Mouse (Mus musculus): ENCODE data around the gene Gmds.
A peak's percentile ranks its signal among the peaks of the same experiment; 100 is the strongest.

Gene Gmds

DNA sequence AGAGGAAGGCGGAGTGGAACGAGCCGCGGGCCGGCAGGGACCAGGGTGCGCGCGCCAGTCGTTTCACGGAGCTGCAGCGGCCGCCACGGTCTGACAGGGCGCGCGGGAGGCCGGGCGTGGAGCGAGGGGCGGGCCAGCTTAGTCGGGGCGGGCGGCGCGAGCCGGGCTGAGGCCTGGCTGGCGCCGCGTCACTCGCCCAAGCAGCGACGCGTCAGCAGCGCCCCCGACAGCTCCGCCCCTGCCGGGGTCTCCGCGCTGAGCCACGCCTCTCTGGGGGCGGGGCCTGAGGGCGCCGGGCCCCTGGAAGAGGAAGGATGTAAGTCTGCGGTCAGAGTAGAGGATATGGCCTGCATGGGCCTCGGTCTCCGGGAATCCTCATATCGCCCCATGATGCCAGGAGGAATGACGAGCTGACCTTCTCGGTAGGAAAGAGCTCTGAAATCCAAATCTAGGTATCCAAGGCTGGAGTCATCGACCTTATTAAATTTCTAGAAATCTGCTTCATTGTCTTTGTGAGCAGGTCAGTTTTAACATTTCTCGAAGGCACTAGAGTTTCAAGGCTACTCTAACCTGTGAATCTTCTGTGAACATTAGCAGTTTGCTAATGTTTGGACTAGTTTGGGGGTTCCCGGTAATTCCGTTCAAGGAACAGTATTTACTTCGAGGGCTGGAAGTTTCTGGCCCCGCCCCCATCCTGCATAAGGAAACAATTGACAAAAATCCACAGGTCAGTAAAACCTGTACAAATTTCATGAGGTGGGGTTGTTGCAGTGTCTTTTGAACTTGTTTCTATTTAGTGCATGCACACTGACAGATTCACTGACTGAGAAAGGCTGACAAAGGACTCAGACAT is at the start of gene Gmds:
Gmds (minus strand) TSS at position 228 of the 853 bp plus-strand sequence.
- DNase-seq, result peak; percentile 95

DNA sequence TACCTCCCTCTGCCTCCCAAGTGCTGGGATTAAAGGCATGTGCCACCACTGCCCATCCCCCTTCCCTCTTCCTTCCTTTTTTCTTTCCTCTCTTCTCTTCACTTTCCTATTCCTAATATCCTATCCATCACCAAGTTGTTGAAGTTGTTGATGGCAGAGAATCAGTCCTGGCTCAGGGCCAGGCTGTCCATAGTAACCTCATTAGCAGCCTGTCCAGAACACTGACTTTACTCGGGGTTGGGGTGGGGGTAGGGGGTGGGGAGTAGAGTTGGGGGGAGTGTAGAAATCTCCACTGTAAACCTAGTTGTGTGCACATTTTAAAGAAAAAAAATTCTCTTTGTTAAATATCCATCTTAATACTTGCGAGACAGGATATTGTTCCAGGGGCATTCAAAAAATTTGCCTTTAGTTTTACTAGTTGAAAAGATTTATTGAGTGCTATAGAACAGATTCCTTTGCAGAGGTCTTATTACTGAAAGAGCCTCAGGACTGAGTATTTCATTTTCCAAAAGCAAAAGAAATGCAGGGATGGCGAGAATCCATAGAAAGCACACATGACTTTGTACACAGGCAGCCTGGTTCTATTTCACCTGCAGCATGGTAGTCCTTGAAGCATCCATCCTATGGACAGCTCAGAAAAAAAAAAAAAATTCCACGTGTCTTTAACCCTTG is 47.0 kb upstream of the Gmds start:
- no peak for DNase-seq

DNA sequence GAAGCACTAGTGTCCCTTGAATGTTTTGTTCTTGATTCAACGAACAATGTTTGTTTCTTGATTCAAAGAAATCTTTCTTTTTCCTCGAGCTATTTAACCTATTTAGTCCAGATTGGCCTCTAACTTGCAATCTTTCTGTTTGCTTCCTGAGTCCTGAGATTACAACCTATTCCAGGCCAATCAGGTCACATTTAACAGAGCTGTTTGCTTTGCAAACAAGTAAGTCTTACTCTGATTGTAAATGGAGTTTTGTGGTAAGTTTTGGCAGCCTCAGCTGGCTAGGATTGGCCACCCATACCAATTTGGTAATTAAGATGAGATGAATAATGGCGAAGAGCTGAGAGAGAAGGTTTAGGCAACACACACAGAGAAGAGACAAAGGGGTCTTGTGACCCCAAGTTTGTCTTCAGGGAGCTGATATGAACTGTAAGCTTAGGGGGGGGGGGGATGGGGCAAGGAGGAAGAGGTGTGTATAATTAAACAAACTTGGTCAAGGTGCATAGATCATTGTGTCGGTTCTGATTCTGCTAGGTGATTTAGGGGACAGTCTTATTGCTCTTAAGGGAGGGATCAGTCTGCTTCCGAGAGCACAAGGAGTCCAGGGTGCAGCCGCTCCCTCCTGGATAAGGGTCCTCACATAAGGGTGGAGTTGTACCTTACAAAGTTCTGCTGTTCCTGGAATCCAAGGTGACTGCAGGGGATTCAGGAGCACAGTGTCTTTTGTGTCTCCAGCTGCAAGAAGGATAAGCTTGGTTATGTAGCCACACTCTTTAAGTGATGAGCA is 43.9 kb upstream of the Gmds start:
- no peak for DNase-seq

DNA sequence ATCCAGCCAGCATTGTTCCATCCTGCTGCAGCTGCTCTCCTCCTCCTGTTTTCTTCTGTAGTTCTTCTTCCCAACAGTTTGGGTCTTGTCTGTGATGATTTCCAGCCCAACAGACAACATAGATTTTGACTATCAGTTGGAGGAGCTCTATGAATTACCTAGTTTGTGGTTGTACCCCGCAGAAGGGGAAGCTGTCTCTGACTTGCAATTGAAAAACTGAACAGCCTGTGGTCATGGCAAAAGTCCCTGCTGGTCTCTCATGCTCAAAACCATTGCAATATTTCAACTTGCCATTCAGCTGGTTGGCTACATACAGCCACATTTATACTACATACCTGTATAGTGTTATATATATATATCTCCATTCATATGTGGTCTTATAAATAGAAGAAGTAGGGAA is 40.1 kb upstream of the Gmds start:
- no peak for DNase-seq

DNA sequence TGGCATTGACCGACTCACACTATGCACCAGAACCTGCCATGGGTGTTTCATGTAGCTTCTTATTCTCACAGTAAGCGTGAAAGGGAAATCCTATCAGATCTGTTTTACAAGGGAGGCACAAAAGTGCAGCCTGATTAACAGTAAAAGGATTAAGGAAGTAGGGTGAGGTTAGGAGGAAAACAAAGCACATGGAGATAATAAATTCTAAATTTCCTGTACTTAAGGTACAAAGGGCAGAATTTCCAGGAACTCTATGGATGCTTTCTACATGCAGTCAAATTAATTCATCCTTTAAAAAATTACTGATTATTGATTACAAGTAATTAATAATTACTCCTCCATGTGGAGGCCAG is 34.0 kb upstream of the Gmds start:
- DNase-seq, result no peak

- DNase-seq, result no peak
Observed at GRCm38 (mm10) chr13:32371874-32372530, 33.5 kb upstream of the Gmds start.

DNA sequence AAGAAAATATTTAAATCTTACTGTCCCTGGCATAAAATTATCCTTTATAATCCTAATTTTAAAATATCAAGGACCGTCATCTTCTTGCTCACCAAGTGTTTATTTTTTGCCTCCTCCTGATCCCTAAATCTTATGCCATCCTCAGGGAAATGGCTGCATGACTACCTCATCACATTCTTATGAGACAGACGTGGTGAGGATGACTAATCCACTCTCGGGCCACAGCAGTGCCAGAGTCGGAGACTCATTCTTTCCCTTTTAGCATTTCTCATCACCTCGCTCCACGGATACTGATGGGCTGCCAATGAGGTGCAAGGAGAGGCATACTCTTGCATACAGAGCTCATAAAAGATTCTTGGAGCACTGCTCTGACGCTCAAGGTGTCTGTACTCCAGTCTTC is 32.2 kb upstream of the Gmds start:
- no peak for DNase-seq

- DNase-seq, result no peak
Observed at GRCm38 (mm10) chr13:32370135-32370534, 31.6 kb upstream of the Gmds start.

DNA sequence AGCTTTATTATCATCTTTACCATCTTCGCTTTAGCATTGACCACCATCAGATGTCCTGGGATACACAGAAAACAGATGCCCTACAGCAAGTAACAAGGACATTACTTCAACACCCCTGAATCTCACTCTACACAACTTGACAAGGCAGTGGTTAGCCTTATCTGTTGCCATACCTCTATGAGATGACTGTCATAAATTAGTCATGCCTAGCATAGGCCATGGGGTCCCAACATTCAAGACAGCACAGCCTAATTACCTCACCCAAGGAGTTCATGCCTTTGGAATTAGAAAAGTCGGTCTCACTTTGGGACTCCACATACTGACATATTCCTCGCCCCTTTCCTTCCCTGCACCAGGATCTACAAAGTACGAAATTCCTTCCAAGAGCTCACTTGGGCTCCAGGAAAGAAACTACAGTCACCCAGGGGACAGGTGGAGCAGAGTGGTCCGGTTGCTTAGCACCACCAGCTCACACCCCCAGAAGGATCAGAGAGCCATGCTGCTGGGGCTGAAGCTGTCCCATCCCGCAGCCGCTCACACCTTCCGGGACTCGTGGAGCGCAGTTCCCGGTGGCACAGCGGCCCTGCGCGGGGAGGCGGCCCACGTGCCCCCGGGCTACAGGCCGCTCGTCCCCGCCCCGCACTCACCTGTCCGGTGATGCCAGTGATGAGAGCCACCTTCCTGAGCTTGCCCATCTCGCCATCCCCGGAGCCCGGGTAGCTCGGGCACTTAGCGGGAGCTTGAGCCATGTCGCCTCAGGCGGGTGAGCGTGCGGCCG is 616 bp downstream of the Gmds start:
- no peak for DNase-seq

- no peak for DNase-seq
Observed at GRCm38 (mm10) chr13:32318309-32318708, 20.2 kb downstream of the Gmds start.

- no peak for DNase-seq
Observed at GRCm38 (mm10) chr13:32317354-32317753, 21.2 kb downstream of the Gmds start.

DNA sequence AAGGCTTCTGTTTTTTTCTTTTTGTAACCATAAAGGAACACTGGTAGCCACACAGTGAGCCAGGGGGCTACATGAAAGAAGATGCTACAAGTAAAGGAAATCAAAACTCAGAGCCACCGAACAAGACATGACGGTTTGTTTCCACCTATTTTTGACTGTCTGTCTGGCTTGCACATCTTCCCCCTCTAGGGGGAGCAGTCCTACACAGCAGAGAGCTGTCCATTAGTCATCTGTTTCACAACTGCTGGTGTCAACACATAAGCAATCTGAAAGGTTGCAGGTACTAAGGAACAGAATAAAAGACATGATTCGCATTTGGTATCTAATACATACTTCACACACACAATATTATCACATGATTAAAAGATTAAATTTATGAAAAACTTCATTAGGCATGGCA is 25.9 kb downstream of the Gmds start:
- DNase-seq, result peak; percentile 10

GRCm38 (mm10) chr13:32311476-32311875 is 27.1 kb downstream of the Gmds start:
- DNase-seq, result no peak

DNA sequence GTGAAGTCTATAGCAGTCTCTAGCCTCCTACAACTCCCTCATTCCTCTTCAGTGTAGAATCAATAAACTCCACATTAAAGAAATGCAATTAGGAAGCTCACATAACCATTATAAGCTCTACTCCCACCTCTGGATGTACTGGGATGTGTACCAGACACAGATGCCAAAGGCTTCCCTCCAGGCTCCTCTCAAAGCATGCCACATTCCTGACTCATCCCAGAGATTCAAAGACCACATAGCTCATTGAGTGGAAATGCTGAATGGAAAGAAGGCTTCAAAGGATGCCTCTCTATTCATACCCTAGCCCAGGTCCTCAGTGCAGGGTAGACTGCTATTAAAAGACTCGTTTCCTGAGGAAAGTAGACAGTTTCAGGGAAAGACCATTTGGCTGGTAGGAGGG is 40.1 kb downstream of the Gmds start:
- DNase-seq, result no peak

DNA sequence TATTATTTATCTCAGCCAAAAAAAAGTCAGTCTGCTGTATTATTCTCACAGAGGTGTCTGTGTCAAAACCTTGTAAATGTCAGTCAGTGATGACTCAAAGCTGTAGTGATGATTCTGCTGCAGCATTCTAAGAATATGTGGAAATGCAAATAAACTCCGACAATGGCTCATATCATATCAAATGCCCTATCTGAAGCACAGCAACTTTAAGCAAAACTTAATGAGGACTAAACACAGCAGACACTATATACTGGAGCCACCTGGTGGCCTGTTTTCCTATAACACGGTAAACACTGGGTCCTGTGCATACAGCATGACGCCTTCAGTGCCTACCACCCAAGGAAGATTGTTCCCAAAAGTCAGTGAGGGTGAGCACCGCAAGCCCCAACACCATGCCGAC is 41.1 kb downstream of the Gmds start:
- DNase-seq, result no peak

DNA sequence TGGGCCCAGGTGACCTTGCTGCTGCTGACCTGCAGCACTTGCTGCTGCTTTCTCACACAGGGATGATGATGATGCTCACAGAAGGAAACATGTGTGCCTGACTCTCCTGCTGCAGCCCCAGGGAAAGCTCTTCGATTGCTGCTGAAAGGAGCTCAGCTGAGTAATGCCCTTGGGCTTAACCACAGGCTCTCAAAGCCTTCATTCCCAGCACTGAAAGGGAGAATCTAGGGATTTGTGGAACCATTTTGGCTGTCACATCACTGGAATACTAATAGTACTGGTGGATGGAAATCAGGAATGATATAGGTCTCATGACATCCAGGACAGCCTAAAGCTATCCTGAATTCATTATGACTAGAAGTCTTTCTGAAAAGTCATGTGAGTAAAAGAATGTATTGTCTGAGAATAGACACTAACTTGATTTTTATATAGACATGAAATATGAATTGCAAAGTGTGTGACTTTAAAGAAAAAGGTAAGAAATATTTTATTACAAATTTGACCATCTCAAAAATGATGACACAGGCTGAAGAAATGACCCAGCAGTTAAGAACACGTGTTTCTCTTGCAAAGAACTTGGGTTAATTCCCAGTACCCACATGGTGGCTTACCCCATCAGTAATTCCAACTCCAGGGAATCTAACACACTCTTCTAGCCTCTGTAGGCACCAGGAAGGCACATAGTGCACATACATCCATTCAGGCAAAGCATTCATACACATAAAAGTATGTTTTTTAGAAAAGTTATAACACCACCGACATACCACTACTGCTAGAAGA is 43.9 kb downstream of the Gmds start:
- no peak for DNase-seq

GRCm38 (mm10) chr13:32272937-32273496 is 65.5 kb downstream of the Gmds start:
- DNase-seq, result no peak

GRCm38 (mm10) chr13:32269757-32270156 is 68.8 kb downstream of the Gmds start:
- DNase-seq, result no peak

- no peak for DNase-seq
Observed at GRCm38 (mm10) chr13:32269261-32269660, 69.3 kb downstream of the Gmds start.

DNA sequence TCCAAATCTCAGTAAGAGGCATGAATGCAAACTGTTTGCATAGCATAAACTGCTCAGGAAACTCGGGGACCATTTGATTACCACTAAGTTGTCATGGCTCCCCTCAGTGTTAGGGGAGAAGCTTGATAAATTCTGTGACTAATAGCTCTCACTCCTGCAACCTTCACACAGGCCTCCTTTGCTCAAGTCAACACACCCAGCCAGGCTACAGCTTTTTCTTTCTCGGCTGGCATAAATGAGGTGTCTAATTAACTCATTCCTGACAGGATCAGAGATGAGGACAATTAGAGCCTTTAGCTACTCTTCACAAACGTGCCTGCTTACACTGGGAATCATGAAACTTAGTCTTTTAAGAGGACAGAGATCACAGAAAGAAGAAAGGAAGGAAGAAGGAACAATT is 70.3 kb downstream of the Gmds start:
- DNase-seq, result no peak

GRCm38 (mm10) chr13:32267184-32267775 is 71.3 kb downstream of the Gmds start:
- DNase-seq, result no peak

All from cerebellum, adult 9-11 months (tissue).